Mouse (Mus musculus) heart, embryonic 11.5 days (tissue): ENCODE results near the gene Zg16. TPM values are rescaled to one million over a fixed set of nuclear protein-coding genes. Genes with fewer than 3 reads are reported as not detected.

ENCODE experiments used
- ATAC-seq: fragments of 200-750 bp; cut with Nextera tagmentation; replicated peaks from 2 replicates; pipeline ENCODE4 v1.8.0; 2017; ENCODE audit warnings: moderate library complexity; ENCODE audit not compliant: insufficient number of reproducible peaks, low FRiP score, low TSS enrichment
- H3K27ac ChIP-seq: fragments of 300-500 bp; sonication (generic); 2 replicates; pipeline ENCODE4 v1.5.1; 2014; ENCODE audit warnings: mild to moderate bottlenecking, low read depth, low read length
- H3K27me3 ChIP-seq: fragments of 300-500 bp; sonication (generic); 2 replicates; pipeline ENCODE4 v1.6.1; 2014; ENCODE audit warnings: mild to moderate bottlenecking, low read length, mixed read lengths; ENCODE audit not compliant: control insufficient read depth, insufficient read depth
- H3K36me3 ChIP-seq: fragments of 300-500 bp; sonication (generic); 2 replicates; pipeline ENCODE4 v1.6.1; 2014; ENCODE audit warnings: mild to moderate bottlenecking, low read length, moderate library complexity, mixed read lengths; ENCODE audit not compliant: control insufficient read depth, insufficient read depth
- H3K4me1 ChIP-seq: fragments of 300-500 bp; sonication (generic); 2 replicates; pipeline ENCODE4 v1.6.1; 2014; ENCODE audit warnings: low read length; ENCODE audit not compliant: control insufficient read depth, insufficient read depth
- H3K4me2 ChIP-seq: fragments of 300-500 bp; sonication (generic); 2 replicates; pipeline ENCODE4 v1.6.1; 2014; ENCODE audit warnings: mild to moderate bottlenecking, moderate library complexity
- H3K4me3 ChIP-seq: fragments of 300-500 bp; sonication (generic); 2 replicates; pipeline ENCODE4 v1.5.1; 2014; ENCODE audit warnings: low read depth, low read length
- H3K9ac ChIP-seq: fragments of 300-500 bp; sonication (generic); 2 replicates; pipeline ENCODE4 v1.6.1; 2014; ENCODE audit warnings: mild to moderate bottlenecking, low read depth, low read length, moderate library complexity
- H3K9me3 ChIP-seq: fragments of 300-500 bp; sonication (generic); replicated peaks from 2 replicates; pipeline ENCODE4 v1.6.1; 2016; ENCODE audit warnings: low read length; ENCODE audit not compliant: control insufficient read depth
- WGBS: fragments of 180-500 bp; shearing (Covaris S2); extraction: QIAGEN DNeasy Blood & Tissue Kit; methylation state at CpG from one replicate; pipeline ENCODE4 v1.1.7; 2014; ENCODE audit not compliant: insufficient replicate concordance; 5-methylcytosine and 5-hydroxymethylcytosine counted together
- polyA plus RNA-seq: library from polyadenylated mRNA; unstranded; fragments of >200 nt; fragmentation: Nextera tagmentation; extraction: Ambion mirVana; gene quantifications from 2 replicates; pipeline ENCODE4 v1.2.1, GENCODE M21; 2014

Zg16 gene
- polyA plus RNA-seq, 1 experiment from 2014 or later, result not detected

- no peak for ATAC-seq
- Histone ChIP-seq H3K36me3 (peaks cover 6% of the 10 kb centered on the region), H3K27me3 (no peaks in the 10 kb centered on the region), H3K27ac (no peak overlapping the region), H3K4me1 (peaks cover 30% of the 10 kb centered on the region), H3K4me3 (no peak overlapping the region), H3K9ac (no peak overlapping the region), H3K4me2 (no peak overlapping the region), H3K9me3 (no peaks in the 10 kb centered on the region)
- 78% methylated on average over 6 of the region's 6 CpGs for WGBS
Measured at GRCm38 (mm10) chr7:127012374-127012773, 74.8 kb downstream of the Zg16 start.

GRCm38 (mm10) chr7:127011717-127012116 is 75.4 kb downstream of the Zg16 start:
- ATAC-seq, result no peak
- peaks cover 6% of the 10 kb centered on the region for H3K36me3 ChIP-seq
- WGBS, result 81% methylated on average over 2 of the region's 2 CpGs
- no peaks in the 10 kb centered on the region for H3K9me3 ChIP-seq
- H3K9ac ChIP-seq, result no peak overlapping the region
- H3K4me1 ChIP-seq, result peaks cover 30% of the 10 kb centered on the region
- no peaks in the 10 kb centered on the region for H3K27me3 ChIP-seq
- H3K4me2 ChIP-seq, result no peak overlapping the region
- no peak overlapping the region for H3K27ac ChIP-seq
- no peak overlapping the region for H3K4me3 ChIP-seq

GRCm38 (mm10) chr7:127011051-127011450 is 76.1 kb downstream of the Zg16 start:
- Histone ChIP-seq H3K36me3 (peaks cover 6% of the 10 kb centered on the region), H3K4me3 (no peak overlapping the region), H3K27me3 (no peaks in the 10 kb centered on the region), H3K9ac (no peak overlapping the region), H3K4me2 (no peak overlapping the region), H3K27ac (no peak overlapping the region), H3K9me3 (no peaks in the 10 kb centered on the region), H3K4me1 (peaks cover 30% of the 10 kb centered on the region)
- ATAC-seq, result no peak
- WGBS, result 93% methylated on average over 2 of the region's 2 CpGs

- H3K9ac ChIP-seq, result no peak overlapping the region
- H3K36me3 ChIP-seq, result peaks cover 3% of the 10 kb centered on the region; the same call in 1 of the 2 replicates
- H3K4me3 ChIP-seq, result no peak overlapping the region
- H3K4me1 ChIP-seq, result peaks cover 14% of the 10 kb centered on the region
- no peak overlapping the region for H3K4me2 ChIP-seq
- H3K27ac ChIP-seq, result peak overlapping the region; percentile 50
- WGBS, result 84% methylated on average over 17 of the region's 17 CpGs
- ATAC-seq, result no peak
- no peaks in the 10 kb centered on the region for H3K27me3 ChIP-seq
- no peaks in the 10 kb centered on the region for H3K9me3 ChIP-seq
Measured at GRCm38 (mm10) chr7:127009307-127010085, 77.6 kb downstream of the Zg16 start.

- Histone ChIP-seq H3K9me3 (no peaks in the 10 kb centered on the region), H3K9ac (0 out of 2 replicates have a peak overlapping the region, but pooled peaks have one; percentile 16), H3K27ac (peak overlapping the region; percentile 50), H3K4me2 (no peak overlapping the region), H3K36me3 (peaks cover 3% of the 10 kb centered on the region; the same call in 1 of the 2 replicates), H3K4me1 (peaks cover 9% of the 10 kb centered on the region; the same call in 1 of the 2 replicates), H3K4me3 (no peak overlapping the region), H3K27me3 (no peaks in the 10 kb centered on the region)
- peak; percentile 82 for ATAC-seq
- 37% methylated on average over 9 of the region's 9 CpGs for WGBS
Measured at GRCm38 (mm10) chr7:127008239-127009019, 78.7 kb downstream of the Zg16 start.

GRCm38 (mm10) chr7:127007313-127008024 is 79.7 kb downstream of the Zg16 start:
- H3K36me3 ChIP-seq, result no peaks in the 10 kb centered on the region
- 82% methylated on average over 6 of the region's 6 CpGs for WGBS

GRCm38 (mm10) chr7:127004122-127004875 is 82.8 kb downstream of the Zg16 start:
- H3K9ac ChIP-seq, result no peak overlapping the region
- WGBS, result 81% methylated on average over 4 of the region's 4 CpGs
- H3K4me1 ChIP-seq, result peaks cover 9% of the 10 kb centered on the region; the same call in 1 of the 2 replicates
- no peaks in the 10 kb centered on the region for H3K36me3 ChIP-seq
- no peak overlapping the region for H3K27ac ChIP-seq
- H3K4me3 ChIP-seq, result no peak overlapping the region
- no peaks in the 10 kb centered on the region for H3K9me3 ChIP-seq
- no peaks in the 10 kb centered on the region for H3K27me3 ChIP-seq
- no peak overlapping the region for H3K4me2 ChIP-seq
- no peak for ATAC-seq

More at GRCm38 (mm10) chr7:127007313-127008024, 79.7 kb downstream of the Zg16 start:
- 0 out of 2 replicates have a peak overlapping the region, but pooled peaks have one; percentile 10 for H3K9ac ChIP-seq
- no peak overlapping the region for H3K4me2 ChIP-seq
- H3K4me1 ChIP-seq, result peaks cover 9% of the 10 kb centered on the region; the same call in 1 of the 2 replicates
- H3K27me3 ChIP-seq, result no peaks in the 10 kb centered on the region
- ATAC-seq, result no peak
- H3K4me3 ChIP-seq, result no peak overlapping the region
- H3K9me3 ChIP-seq, result no peaks in the 10 kb centered on the region
- no peak overlapping the region for H3K27ac ChIP-seq

- no peak for ATAC-seq
- H3K36me3 ChIP-seq, result no peaks in the 10 kb centered on the region
- no peaks in the 10 kb centered on the region for H3K27me3 ChIP-seq
- H3K9me3 ChIP-seq, result no peaks in the 10 kb centered on the region
- H3K9ac ChIP-seq, result no peak overlapping the region
- no peak overlapping the region for H3K4me3 ChIP-seq
- no peak overlapping the region for H3K4me2 ChIP-seq
- H3K4me1 ChIP-seq, result peaks cover 6% of the 10 kb centered on the region; the same call in 1 of the 2 replicates
- H3K27ac ChIP-seq, result no peak overlapping the region
- 89% methylated on average over 5 of the region's 5 CpGs for WGBS
Measured at GRCm38 (mm10) chr7:127003620-127004019, 83.5 kb downstream of the Zg16 start.
